Mouse (Mus musculus): Measurements from ENCODE around the gene Ovca2. TPM values are rescaled to one million over a fixed set of nuclear protein-coding genes. Genes with fewer than 3 reads are reported as not detected.
A peak's percentile ranks its signal among the peaks of the same experiment; 100 is the strongest.

The Ovca2 gene
- polyA plus RNA-seq, 1 experiment from 2014 or later: 31.5 TPM

DNA sequence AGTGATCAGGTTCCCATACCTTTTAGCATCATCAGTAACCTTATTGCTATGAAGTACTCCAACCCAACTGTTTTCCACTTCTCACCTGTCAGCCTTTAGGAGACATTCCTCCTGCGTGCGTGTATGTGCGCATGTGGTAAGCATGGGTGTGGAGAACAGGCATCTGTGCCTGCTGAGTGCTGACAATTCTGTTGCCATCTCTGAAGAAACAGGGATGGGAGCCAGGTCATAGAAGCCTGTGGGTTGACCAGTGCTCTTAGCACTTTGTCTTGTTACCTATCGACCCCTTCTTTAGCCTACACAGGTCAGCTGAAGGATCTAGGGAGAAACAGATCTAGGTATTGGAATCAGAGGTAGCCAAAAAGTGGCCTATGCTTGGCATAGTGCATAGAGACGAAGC lies 45.2 kb downstream of the Ovca2 start:
- H3K9me3 ChIP-seq: no peaks in the 10 kb centered on the region
- no peak overlapping the region for H3K4me3 ChIP-seq
- no peak overlapping the region for H3K9ac ChIP-seq
- no peaks in the 10 kb centered on the region for H3K36me3 ChIP-seq
- WGBS: 86% methylated on average over 5 of the region's 5 CpGs
- H3K27ac ChIP-seq: peak overlapping the region; percentile 4; the same call in 1 of the 2 replicates
- peaks cover 28% of the 10 kb centered on the region for H3K4me1 ChIP-seq
- H3K27me3 ChIP-seq: no peaks in the 10 kb centered on the region
- ATAC-seq (ENCODE audit: insufficient number of reproducible peaks, insufficient read depth, low FRiP score, low TSS enrichment): no peak
- no peak overlapping the region for H3K4me2 ChIP-seq (replicated peaks)

DNA sequence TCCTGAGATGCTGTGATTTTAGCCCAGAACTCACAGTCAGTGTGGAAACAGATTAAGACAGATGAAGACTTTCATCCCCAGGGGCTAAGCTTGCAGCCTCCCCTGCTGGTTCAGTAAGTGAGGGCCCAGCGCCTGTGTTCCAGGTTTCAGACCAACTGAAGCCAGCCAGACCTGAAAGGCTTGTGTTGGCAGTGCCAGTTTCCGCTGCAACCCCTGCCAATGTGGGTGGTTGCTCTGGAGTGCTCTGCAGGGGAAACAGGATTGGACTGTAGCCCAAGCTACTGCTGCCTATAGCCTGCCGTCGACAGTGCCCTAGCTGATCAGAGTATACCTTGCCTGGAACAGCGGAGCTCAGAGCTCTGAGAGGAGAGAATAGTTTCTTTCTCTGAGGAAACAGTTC lies 46.4 kb downstream of the Ovca2 start:
- WGBS: 90% methylated on average over 5 of the region's 5 CpGs
- Histone ChIP-seq H3K9me3 (no peaks in the 10 kb centered on the region), H3K9ac (no peak overlapping the region), H3K27ac (no peak overlapping the region), H3K4me2 (replicated peaks) (no peak overlapping the region), H3K4me1 (peaks cover 27% of the 10 kb centered on the region), H3K4me3 (no peak overlapping the region), H3K27me3 (no peaks in the 10 kb centered on the region), H3K36me3 (no peaks in the 10 kb centered on the region)
- ATAC-seq (ENCODE audit: insufficient number of reproducible peaks, insufficient read depth, low FRiP score, low TSS enrichment): no peak

DNA sequence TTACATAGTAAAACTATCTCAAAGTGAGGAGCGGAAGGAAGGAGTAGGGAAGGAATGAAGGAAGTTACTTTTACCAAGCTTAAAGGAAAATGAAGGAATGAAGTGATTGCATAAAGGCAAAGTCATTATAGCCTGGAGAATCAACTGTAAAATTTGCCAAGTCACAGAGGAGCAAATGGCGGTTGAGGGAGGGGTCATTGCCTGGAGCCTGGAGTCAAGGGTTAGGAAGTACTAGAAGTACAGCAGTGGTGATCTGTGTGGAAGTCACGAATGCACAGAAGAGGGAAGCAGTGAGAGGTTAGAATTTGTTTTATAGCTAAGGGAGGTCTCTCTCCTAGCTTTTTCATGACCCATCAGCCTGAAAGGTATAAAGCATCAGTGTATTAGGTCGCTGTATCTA lies 47.3 kb downstream of the Ovca2 start:
- no peak overlapping the region for H3K4me2 ChIP-seq (replicated peaks)
- no peak overlapping the region for H3K4me3 ChIP-seq
- WGBS: 80% methylated on average over 4 of the region's 4 CpGs
- H3K9me3 ChIP-seq: no peaks in the 10 kb centered on the region
- no peaks in the 10 kb centered on the region for H3K27me3 ChIP-seq
- H3K9ac ChIP-seq: no peak overlapping the region
- no peak overlapping the region for H3K27ac ChIP-seq
- peaks cover 19% of the 10 kb centered on the region for H3K4me1 ChIP-seq
- no peaks in the 10 kb centered on the region for H3K36me3 ChIP-seq
- no peak for ATAC-seq (ENCODE audit: insufficient number of reproducible peaks, insufficient read depth, low FRiP score, low TSS enrichment)

GRCm38 (mm10) chr11:75129481-75129880 lies 49.2 kb downstream of the Ovca2 start:
- Histone ChIP-seq H3K4me1 (peaks cover 9% of the 10 kb centered on the region), H3K4me3 (no peak overlapping the region), H3K9ac (no peak overlapping the region), H3K27me3 (no peaks in the 10 kb centered on the region), H3K4me2 (replicated peaks) (no peak overlapping the region), H3K9me3 (no peaks in the 10 kb centered on the region), H3K36me3 (no peaks in the 10 kb centered on the region), H3K27ac (no peak overlapping the region)
- ATAC-seq (ENCODE audit: insufficient number of reproducible peaks, insufficient read depth, low FRiP score, low TSS enrichment): no peak
- 91% methylated on average over 6 of the region's 6 CpGs for WGBS

GRCm38 (mm10) chr11:75126384-75126783 lies 52.3 kb downstream of the Ovca2 start:
- no peaks in the 10 kb centered on the region for H3K27me3 ChIP-seq
- no peak for ATAC-seq (ENCODE audit: insufficient number of reproducible peaks, insufficient read depth, low FRiP score, low TSS enrichment)
- WGBS: 91% methylated on average over 3 of the region's 3 CpGs

More at GRCm38 (mm10) chr11:75126384-75126783, 52.3 kb downstream of the Ovca2 start:
- Histone ChIP-seq H3K9ac (no peak overlapping the region), H3K27ac (no peak overlapping the region), H3K9me3 (no peaks in the 10 kb centered on the region), H3K36me3 (no peaks in the 10 kb centered on the region), H3K4me2 (replicated peaks) (no peak overlapping the region), H3K4me3 (no peak overlapping the region), H3K4me1 (no peaks in the 10 kb centered on the region)

MicroRNAs within 50 kb of the gene (microRNA counts, 519-probe panel; counts per million panel counts)
- microRNA mmu-miR-132 (3,918 counts per million, percentile 76 among the panel's probes with 10 or more counts), microRNA mmu-miR-212 (460 counts per million, percentile 65 among the panel's probes with 10 or more counts)

Small RNAs within 50 kb of the gene (microRNA-seq; reads per million reads assigned to microRNA genes)
- 150 reads per million, percentile 57 among the genes with 10 or more reads in this experiment for gene Mir132
- gene Mir212: 16.7 reads per million, percentile 31 among the genes with 10 or more reads in this experiment

Other genes with a start within 250 kb of the Ovca2 start
- 39.2 and 44.8 TPM in 2 replicates for gene Hic1, start 9.3 kb downstream of the Ovca2 start, polyA plus RNA-seq (2016; fragmentation: Nextera tagmentation; extraction: Ambion mirVana)
- 22.6 and 23.3 TPM in 2 replicates for gene Dph1, start 12.4 kb upstream of the Ovca2 start, polyA plus RNA-seq (2016; fragmentation: Nextera tagmentation; extraction: Ambion mirVana)
- 5.1 and 5.7 TPM in 2 replicates for gene Rtn4rl1, start 14.9 kb upstream of the Ovca2 start, polyA plus RNA-seq (2016; fragmentation: Nextera tagmentation; extraction: Ambion mirVana)
- 138 and 143 TPM in 2 replicates for gene Rpa1, start 169.5 kb upstream of the Ovca2 start, polyA plus RNA-seq (2016; fragmentation: Nextera tagmentation; extraction: Ambion mirVana)
- 18.5 and 21.4 TPM in 2 replicates for gene Smyd4, start 169.6 kb upstream of the Ovca2 start, polyA plus RNA-seq (2016; fragmentation: Nextera tagmentation; extraction: Ambion mirVana)
- 224 and 237 TPM in 2 replicates for gene Serpinf1, start 243.9 kb upstream of the Ovca2 start, polyA plus RNA-seq (2016; fragmentation: Nextera tagmentation; extraction: Ambion mirVana)